Mouse (Mus musculus) urinary bladder, adult 18-20 months (tissue): Measurements from ENCODE around the gene Gm5168.
"Not testable (repeated sequence)": the region's sequence is repeated elsewhere in the genome, so short reads cannot be mapped to it uniquely, and the experiment has no call there.

Source experiments
- DNase-seq, 2 experiments: peaks; one replicate each; pipeline ENCODE4 v3.0.0; 2022; ENCODE audit warnings: low spot score in 2 of 2, mixed read lengths in 2 of 2

Gm5168 gene

GRCm38 (mm10) chrX:26050941-26051340 is at the start of gene Gm5168:
TSS of gene Gm5168 (minus strand) at chrX:26051041.
- DNase-seq: not testable (repeated sequence)
